Mouse (Mus musculus) hindbrain, embryonic 14.5 days (tissue): Measurements from ENCODE around the gene Faap100. TPM values are rescaled to one million over a fixed set of nuclear protein-coding genes. Genes with fewer than 3 reads are reported as not detected.

Experiments
- ATAC-seq: fragments of 200-750 bp; cut with Nextera tagmentation; 2 replicates; pipeline ENCODE4 v1.8.0; 2017; ENCODE audit warnings: moderate number of reproducible peaks, mild to moderate bottlenecking, moderate TSS enrichment, moderate library complexity; ENCODE audit not compliant: low FRiP score
- DNase-seq: peaks from one replicate; pipeline ENCODE4 v3.0.0-alpha.2; 2015; ENCODE audit warnings: low spot score
- H3K27ac ChIP-seq: fragments of 300-500 bp; sonication (generic); 2 replicates; pipeline ENCODE4 v1.5.1; 2014; ENCODE audit warnings: mild to moderate bottlenecking, moderate library complexity
- H3K27me3 ChIP-seq: fragments of 300-500 bp; sonication (generic); 2 replicates; pipeline ENCODE4 v1.6.1; 2014; ENCODE audit warnings: mild to moderate bottlenecking, low read length, mixed read lengths; ENCODE audit not compliant: control insufficient read depth, insufficient read depth
- H3K36me3 ChIP-seq: fragments of 300-500 bp; sonication (generic); replicated peaks from 2 replicates; pipeline ENCODE4 v1.6.1; 2014; ENCODE audit not compliant: control insufficient read depth, insufficient read depth
- H3K4me1 ChIP-seq: fragments of 300-500 bp; sonication (generic); replicated peaks from 2 replicates; pipeline ENCODE4 v1.6.1; 2014; ENCODE audit warnings: antibody characterized with exemption, low read length, mixed read lengths; ENCODE audit not compliant: control insufficient read depth, insufficient read depth
- H3K4me2 ChIP-seq: fragments of 300-500 bp; sonication (generic); replicated peaks from 2 replicates; pipeline ENCODE4 v1.6.1; 2014; ENCODE audit warnings: mild to moderate bottlenecking, moderate library complexity
- H3K4me3 ChIP-seq: fragments of 300-500 bp; sonication (generic); replicated peaks from 2 replicates; pipeline ENCODE4 v1.5.1; 2014; ENCODE audit warnings: mild to moderate bottlenecking, low read length
- H3K9ac ChIP-seq: fragments of 300-500 bp; sonication (generic); 2 replicates; pipeline ENCODE4 v1.6.1; 2014
- H3K9me3 ChIP-seq: fragments of 300-500 bp; sonication (generic); 2 replicates; pipeline ENCODE4 v1.6.1; 2016; ENCODE audit warnings: low read length; ENCODE audit not compliant: control insufficient read depth
- WGBS: fragments of 180-500 bp; shearing (Covaris S2); extraction: QIAGEN DNeasy Blood & Tissue Kit; methylation state at CpG from one replicate; pipeline ENCODE4 v1.1.7; 2014; 5-methylcytosine and 5-hydroxymethylcytosine counted together
- polyA plus RNA-seq: library from polyadenylated mRNA; unstranded; fragments of >200 nt; fragmentation: Nextera tagmentation; extraction: Ambion mirVana; gene quantifications from 2 replicates; pipeline ENCODE4 v1.2.1, GENCODE M21; 2014

Gene Faap100
- polyA plus RNA-seq, 1 experiment from 2014 or later, result 85.6 TPM

DNA sequence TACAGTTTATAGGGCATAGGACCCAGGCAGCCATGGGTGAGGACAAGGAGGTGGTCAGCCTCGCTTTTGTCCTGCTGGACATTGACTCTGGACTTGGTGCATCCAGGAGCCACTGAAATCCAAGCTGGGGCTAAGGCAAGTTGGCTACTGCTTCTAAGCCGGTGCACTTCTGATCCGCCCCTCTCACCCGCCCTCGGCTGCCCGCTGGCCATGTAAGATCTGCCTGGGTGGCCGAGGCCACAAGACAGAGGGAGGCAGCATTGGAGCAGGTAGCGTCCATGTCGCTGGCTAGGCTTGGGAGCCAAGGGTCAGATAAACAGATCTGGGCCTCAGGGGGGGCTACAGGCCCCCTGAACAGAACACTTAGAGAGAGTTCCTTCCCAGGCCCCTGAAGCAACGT lies 17.3 kb downstream of the Faap100 start, which contains the start of gene Fscn2:
Fscn2 (plus strand) TSS at position 240 of the 400 bp plus-strand sequence.
- DNase-seq (no peak), ATAC-seq (no peak)
- no peak within 1 kb of the TSS for H3K4me3 ChIP-seq
- WGBS, result 83% methylated on average over 10 of the region's 10 CpGs
- no peaks in the 10 kb centered on the region for H3K36me3 ChIP-seq
- H3K4me2 ChIP-seq, result no peak within 1 kb of the TSS
- no peaks in the 10 kb centered on the region for H3K9me3 ChIP-seq
- no peaks in the 10 kb centered on the region for H3K27me3 ChIP-seq
- H3K27ac ChIP-seq, result no peak within 1 kb of the TSS
- peaks cover 38% of the 10 kb centered on the region for H3K4me1 ChIP-seq
- H3K9ac ChIP-seq, result no peak within 1 kb of the TSS

GRCm38 (mm10) chr11:120360755-120361154 lies 17.8 kb downstream of the Faap100 start:
- DNase-seq (no peak), ATAC-seq (no peak)
- whole genome bisulfite sequencing, result 76% methylated on average over 5 of the region's 5 CpGs
- Histone ChIP-seq H3K27ac (no peak overlapping the region), H3K4me3 (no peak overlapping the region), H3K4me1 (peaks cover 33% of the 10 kb centered on the region), H3K27me3 (no peaks in the 10 kb centered on the region), H3K9ac (no peak overlapping the region), H3K9me3 (no peaks in the 10 kb centered on the region), H3K4me2 (no peak overlapping the region), H3K36me3 (no peaks in the 10 kb centered on the region)

- Histone ChIP-seq H3K4me1 (peaks cover 32% of the 10 kb centered on the region), H3K9ac (no peak overlapping the region), H3K4me2 (no peak overlapping the region), H3K9me3 (no peaks in the 10 kb centered on the region), H3K27ac (no peak overlapping the region), H3K27me3 (no peaks in the 10 kb centered on the region), H3K36me3 (no peaks in the 10 kb centered on the region), H3K4me3 (no peak overlapping the region)
- ATAC-seq (no peak), DNase-seq (no peak)
- 57% methylated on average over 8 of the region's 8 CpGs for WGBS
Observed at GRCm38 (mm10) chr11:120360062-120360461, 18.5 kb downstream of the Faap100 start.

DNA sequence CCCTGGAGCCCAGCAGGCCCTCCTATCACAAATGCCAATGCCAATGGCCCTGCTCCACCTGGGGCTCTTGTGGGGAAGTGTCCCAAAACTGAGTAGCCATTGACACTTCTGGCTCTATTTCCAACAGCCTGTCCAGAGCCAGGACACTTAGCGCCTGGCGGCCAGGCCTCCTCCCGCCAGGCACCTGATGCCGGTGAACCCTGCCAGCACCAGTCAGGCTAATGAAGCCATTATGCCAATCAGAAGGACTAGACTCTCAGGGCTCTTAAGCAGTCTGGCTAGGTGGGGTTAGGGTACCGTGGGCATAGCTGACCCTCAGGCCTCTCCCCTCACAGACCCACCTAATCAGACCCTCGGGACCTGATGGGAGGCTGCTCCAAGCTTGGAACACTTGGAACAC lies 19.2 kb downstream of the Faap100 start:
- no peaks in the 10 kb centered on the region for H3K9me3 ChIP-seq
- ATAC-seq, result no peak
- H3K4me3 ChIP-seq, result no peak overlapping the region
- no peaks in the 10 kb centered on the region for H3K36me3 ChIP-seq
- H3K27me3 ChIP-seq, result no peaks in the 10 kb centered on the region
- no peak overlapping the region for H3K27ac ChIP-seq
- H3K9ac ChIP-seq, result peak overlapping the region; percentile 11; the same call in 1 of the 2 replicates
- no peak for DNase-seq
- WGBS, result 67% methylated on average over 6 of the region's 6 CpGs
- peaks cover 32% of the 10 kb centered on the region for H3K4me1 ChIP-seq
- no peak overlapping the region for H3K4me2 ChIP-seq

GRCm38 (mm10) chr11:120357791-120358401 lies 20.7 kb downstream of the Faap100 start:
- Histone ChIP-seq H3K4me1 (peaks cover 42% of the 10 kb centered on the region), H3K4me2 (peak overlapping the region; percentile 34), H3K9ac (peak overlapping the region; percentile 48), H3K9me3 (no peaks in the 10 kb centered on the region), H3K4me3 (no peak overlapping the region), H3K36me3 (no peaks in the 10 kb centered on the region), H3K27ac (peak overlapping the region; percentile 82), H3K27me3 (no peaks in the 10 kb centered on the region)
- peak; percentile 73 for ATAC-seq
- peak; percentile 76 for DNase-seq
- WGBS, result 9% methylated on average over 10 of the region's 10 CpGs

DNA sequence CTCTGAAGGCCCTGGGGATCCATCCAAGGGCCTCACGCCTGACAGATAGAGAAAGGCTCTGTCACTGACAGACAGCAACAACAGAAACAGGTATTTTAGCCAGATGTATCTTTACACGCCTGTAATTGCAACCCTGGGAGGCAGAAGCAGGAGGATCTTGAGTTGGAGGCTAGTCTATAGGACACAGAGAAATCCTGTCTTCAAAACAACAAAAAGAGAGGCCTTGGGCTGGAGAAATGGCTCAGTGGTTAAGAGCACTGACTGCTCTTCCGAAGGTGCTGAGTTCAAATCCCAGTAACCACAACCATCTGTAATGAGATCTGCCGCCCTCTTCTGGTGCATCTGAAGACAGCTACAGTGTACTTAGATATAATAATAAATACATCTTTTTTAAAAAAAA lies 21.7 kb downstream of the Faap100 start:
- ATAC-seq (no peak), DNase-seq (no peak)
- Histone ChIP-seq H3K9ac (no peak overlapping the region), H3K4me1 (peaks cover 46% of the 10 kb centered on the region), H3K27ac (peak overlapping the region; percentile 82; the same call in 1 of the 2 replicates), H3K4me2 (no peak overlapping the region), H3K9me3 (no peaks in the 10 kb centered on the region), H3K36me3 (no peaks in the 10 kb centered on the region), H3K4me3 (no peak overlapping the region), H3K27me3 (no peaks in the 10 kb centered on the region)
- 96% methylated on average over 4 of the region's 4 CpGs for WGBS

GRCm38 (mm10) chr11:120356319-120356840 lies 22.2 kb downstream of the Faap100 start:
- no peak for ATAC-seq
- H3K4me1 ChIP-seq, result peaks cover 46% of the 10 kb centered on the region
- H3K27ac ChIP-seq, result no peak overlapping the region
- 86% methylated on average over 15 of the region's 15 CpGs for WGBS
- no peaks in the 10 kb centered on the region for H3K27me3 ChIP-seq
- DNase-seq, result no peak
- H3K9ac ChIP-seq, result no peak overlapping the region
- no peak overlapping the region for H3K4me2 ChIP-seq
- H3K9me3 ChIP-seq, result no peaks in the 10 kb centered on the region
- no peak overlapping the region for H3K4me3 ChIP-seq
- H3K36me3 ChIP-seq, result no peaks in the 10 kb centered on the region

- DNase-seq, result no peak
- H3K27me3 ChIP-seq, result no peaks in the 10 kb centered on the region
- no peaks in the 10 kb centered on the region for H3K36me3 ChIP-seq
- H3K9me3 ChIP-seq, result no peaks in the 10 kb centered on the region
- ATAC-seq, result no peak
- H3K27ac ChIP-seq, result no peak overlapping the region
- H3K9ac ChIP-seq, result no peak overlapping the region
- no peak overlapping the region for H3K4me3 ChIP-seq
- WGBS, result 82% methylated on average over 5 of the region's 5 CpGs
- H3K4me2 ChIP-seq, result no peak overlapping the region
- peaks cover 54% of the 10 kb centered on the region for H3K4me1 ChIP-seq
Observed at GRCm38 (mm10) chr11:120355277-120356039, 23.1 kb downstream of the Faap100 start.
